Mouse (Mus musculus): ENCODE results near the gene Slc13a4. TPM values are rescaled to one million over a fixed set of nuclear protein-coding genes. Genes with fewer than 3 reads are reported as not detected.

Gene Slc13a4
- polyA plus RNA-seq, 1 experiment from 2014 or later = 8.0 TPM

DNA sequence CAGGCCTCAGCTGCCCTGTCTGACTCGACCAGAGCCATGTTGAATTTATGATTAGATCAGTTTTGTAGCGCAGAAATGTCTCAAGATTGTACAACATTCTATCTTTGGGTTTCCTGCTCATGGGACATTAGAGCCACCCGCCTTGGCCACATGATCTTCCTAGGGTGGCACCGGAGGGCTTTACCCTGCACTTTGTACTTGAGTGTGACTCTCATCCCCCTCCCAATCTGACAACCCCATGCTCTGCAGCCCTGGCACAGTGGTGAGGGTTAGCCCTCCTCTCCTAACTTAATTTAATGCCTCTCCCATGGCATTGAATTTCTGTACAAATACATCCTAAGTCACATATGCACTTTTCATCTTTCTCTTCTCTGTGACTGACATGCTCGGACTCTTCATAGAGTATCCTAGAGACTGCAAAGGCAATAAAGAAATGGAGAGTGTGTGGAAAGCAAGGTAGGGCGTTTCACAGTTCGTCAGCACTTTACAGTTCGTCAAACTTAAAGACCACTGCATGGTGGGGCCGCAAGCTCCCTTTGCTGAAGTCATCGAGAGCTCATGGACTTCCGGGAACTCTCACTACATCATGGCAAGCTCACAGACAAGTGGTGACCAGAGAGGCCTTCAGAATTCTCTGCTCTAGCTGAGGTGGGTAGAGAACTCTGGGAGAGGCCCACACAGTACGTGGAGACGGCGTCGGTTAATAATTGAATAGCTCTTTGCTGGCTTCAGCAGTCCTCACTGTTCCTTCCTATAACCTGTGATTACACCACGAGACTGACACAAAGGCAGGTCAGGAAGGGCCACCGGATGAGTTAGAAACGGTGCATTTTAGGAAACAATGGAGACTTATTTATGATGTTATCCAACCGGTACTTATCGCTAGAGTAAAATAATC lies 35.8 kb downstream of the Slc13a4 start:
- H3K9ac ChIP-seq (ENCODE audit: low read depth, low read length) = no peak overlapping the region
- H3K4me2 ChIP-seq (ENCODE audit: low read length) = no peak overlapping the region
- H3K4me1 ChIP-seq (ENCODE audit: control insufficient read depth, insufficient read depth, low read length) = no peaks in the 10 kb centered on the region
- 88% methylated on average over 20 of the region's 20 CpGs for WGBS
- no peak overlapping the region for H3K27ac ChIP-seq (ENCODE audit: low read length)
- H3K9me3 ChIP-seq (replicated peaks; ENCODE audit: control insufficient read depth, low read length, poor library complexity, severe bottlenecking) = no peaks in the 10 kb centered on the region
- ATAC-seq = no peak
- H3K36me3 ChIP-seq (ENCODE audit: control insufficient read depth, insufficient read depth, low read length) = no peaks in the 10 kb centered on the region
- no peaks in the 10 kb centered on the region for H3K27me3 ChIP-seq (ENCODE audit: control insufficient read depth, insufficient read depth, low read depth, low read length)
- H3K4me3 ChIP-seq (ENCODE audit: low read depth, low read length) = no peak overlapping the region

DNA sequence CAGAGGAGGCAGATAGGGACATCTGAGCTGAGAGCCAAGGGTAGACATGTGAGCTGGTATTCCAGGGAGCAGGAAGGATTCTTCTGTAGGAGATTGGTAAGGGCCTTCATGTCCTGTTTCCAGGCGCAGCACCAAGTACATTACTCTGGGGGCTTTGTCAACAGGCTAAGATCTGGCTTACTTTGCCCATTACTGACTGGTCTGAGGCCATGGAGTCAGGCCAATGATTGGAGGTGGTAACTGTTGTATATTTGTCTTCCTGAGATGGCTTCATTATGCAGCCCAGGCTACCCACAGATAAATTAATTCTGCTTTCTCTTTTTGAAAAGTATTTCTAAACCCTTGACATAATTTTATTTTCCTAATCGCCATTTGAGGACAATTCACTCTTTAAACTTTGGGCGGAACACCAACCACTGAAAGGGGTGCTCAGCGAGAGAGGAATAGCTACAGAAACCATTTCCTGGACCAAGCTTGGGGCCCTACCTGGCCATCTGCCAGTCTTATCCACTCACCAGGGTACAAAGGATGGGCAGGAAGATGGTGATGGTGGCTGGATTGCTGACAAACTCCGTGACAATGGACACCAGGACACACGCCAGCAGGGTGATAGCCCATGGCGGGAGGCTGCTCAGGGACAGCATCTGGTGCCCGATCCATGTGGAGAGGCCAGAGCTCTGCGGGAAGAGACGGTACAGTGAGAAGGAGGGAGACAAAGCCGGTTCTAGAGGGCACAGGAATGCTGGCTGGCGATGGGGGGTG lies 36.7 kb downstream of the Slc13a4 start:
- Histone ChIP-seq H3K4me2 (ENCODE audit: low read length) (no peak overlapping the region), H3K4me1 (ENCODE audit: control insufficient read depth, insufficient read depth, low read length) (no peaks in the 10 kb centered on the region), H3K36me3 (ENCODE audit: control insufficient read depth, insufficient read depth, low read length) (no peaks in the 10 kb centered on the region), H3K27me3 (ENCODE audit: control insufficient read depth, insufficient read depth, low read depth, low read length) (no peaks in the 10 kb centered on the region), H3K9me3 (replicated peaks; ENCODE audit: control insufficient read depth, low read length, poor library complexity, severe bottlenecking) (no peaks in the 10 kb centered on the region), H3K9ac (ENCODE audit: low read depth, low read length) (no peak overlapping the region), H3K27ac (ENCODE audit: low read length) (no peak overlapping the region), H3K4me3 (ENCODE audit: low read depth, low read length) (no peak overlapping the region)
- peak; percentile 56; the same call in 1 of the 2 replicates for ATAC-seq
- WGBS = 77% methylated on average over 12 of the region's 12 CpGs

DNA sequence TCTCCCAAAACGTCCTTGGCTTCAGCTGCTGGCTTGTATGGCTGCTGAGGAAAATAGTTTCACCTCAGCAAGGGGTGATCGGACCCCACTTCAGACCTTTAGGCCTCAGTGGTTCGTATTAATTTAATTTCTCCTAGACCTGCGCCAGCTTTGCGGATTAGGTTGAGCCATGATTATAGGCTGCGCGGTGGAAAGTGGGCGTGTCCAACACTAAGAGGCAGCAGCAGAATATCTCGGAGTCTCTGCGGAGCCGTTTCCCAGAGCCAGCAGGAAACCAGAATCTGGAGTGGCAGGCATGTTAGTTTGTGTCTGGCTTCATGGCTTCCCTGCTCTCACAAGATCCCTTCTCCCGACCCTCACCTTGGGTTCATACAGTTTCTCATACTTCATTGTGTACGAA lies 38.3 kb downstream of the Slc13a4 start:
- 78% methylated on average over 13 of the region's 13 CpGs for WGBS
- ATAC-seq = no peak
- Histone ChIP-seq H3K27me3 (ENCODE audit: control insufficient read depth, insufficient read depth, low read depth, low read length) (no peaks in the 10 kb centered on the region), H3K27ac (ENCODE audit: low read length) (no peak overlapping the region), H3K9me3 (replicated peaks; ENCODE audit: control insufficient read depth, low read length, poor library complexity, severe bottlenecking) (no peaks in the 10 kb centered on the region), H3K9ac (ENCODE audit: low read depth, low read length) (no peak overlapping the region), H3K4me2 (ENCODE audit: low read length) (no peak overlapping the region), H3K36me3 (ENCODE audit: control insufficient read depth, insufficient read depth, low read length) (no peaks in the 10 kb centered on the region), H3K4me1 (ENCODE audit: control insufficient read depth, insufficient read depth, low read length) (no peaks in the 10 kb centered on the region), H3K4me3 (ENCODE audit: low read depth, low read length) (no peak overlapping the region)

DNA sequence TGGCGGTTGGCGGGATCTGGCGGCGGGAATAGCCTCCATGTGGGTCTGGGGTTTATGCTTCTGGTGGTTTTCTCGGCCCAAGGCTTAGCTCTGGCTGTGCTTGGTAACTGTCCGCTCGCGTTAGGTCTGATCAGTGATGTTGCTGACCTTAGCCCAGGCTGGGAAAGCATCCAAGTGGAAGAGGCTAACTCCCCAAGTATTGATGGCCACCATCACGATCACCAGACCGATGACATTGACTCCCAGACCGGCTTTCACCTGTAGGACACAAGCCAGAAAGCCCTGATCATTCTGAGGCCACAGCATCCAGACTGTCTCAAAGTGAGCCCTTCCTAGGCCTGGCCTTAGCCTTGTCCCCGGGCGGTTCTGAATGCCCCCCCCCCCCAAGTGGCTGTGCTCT lies 39.2 kb downstream of the Slc13a4 start:
- 97% methylated on average over 13 of the region's 13 CpGs for WGBS

DNA sequence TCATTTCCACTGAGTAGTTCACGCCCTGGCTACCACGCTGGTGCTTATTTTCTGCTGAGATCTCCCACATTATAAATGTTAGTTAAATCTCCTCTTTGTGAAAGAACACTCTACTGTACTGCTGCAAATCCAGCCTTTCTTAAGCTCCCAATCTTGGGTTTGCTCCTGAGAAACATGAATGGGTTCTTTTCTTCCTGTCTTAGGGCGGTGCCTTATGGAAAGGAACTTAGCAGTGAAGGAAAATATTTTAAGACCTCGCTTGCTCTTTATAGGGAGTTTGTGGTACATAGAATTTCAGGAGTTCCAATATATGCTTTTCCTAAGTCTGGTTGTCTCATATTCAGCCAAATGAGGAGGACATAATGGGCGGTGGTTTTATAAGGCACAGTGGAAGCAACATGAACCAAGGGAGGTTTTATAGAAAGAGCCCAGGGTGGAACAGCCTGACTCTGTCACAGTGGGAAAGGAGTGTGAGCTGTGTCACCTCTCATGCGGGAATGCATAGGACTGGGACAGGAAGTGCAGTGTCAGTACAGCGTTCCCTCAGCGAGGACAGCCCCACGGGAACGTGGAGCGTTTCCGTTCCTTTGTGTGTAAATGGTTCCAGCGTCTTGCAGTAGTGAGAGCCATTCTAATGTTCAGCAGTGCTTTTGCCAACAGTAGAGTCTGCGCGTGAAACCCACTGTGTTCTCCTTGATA lies 42.2 kb downstream of the Slc13a4 start:
- H3K4me2 ChIP-seq (ENCODE audit: low read length) = no peak overlapping the region
- no peaks in the 10 kb centered on the region for H3K9me3 ChIP-seq (replicated peaks; ENCODE audit: control insufficient read depth, low read length, poor library complexity, severe bottlenecking)
- no peak overlapping the region for H3K9ac ChIP-seq (ENCODE audit: low read depth, low read length)
- no peak overlapping the region for H3K4me3 ChIP-seq (ENCODE audit: low read depth, low read length)
- ATAC-seq = no peak
- no peak overlapping the region for H3K27ac ChIP-seq (ENCODE audit: low read length)
- H3K36me3 ChIP-seq (ENCODE audit: control insufficient read depth, insufficient read depth, low read length) = 0 out of 2 replicates have a peak, but pooled peaks cover 5% of the 10 kb centered on the region
- H3K4me1 ChIP-seq (ENCODE audit: control insufficient read depth, insufficient read depth, low read length) = no peaks in the 10 kb centered on the region
- WGBS = 90% methylated on average over 15 of the region's 15 CpGs
- no peaks in the 10 kb centered on the region for H3K27me3 ChIP-seq (ENCODE audit: control insufficient read depth, insufficient read depth, low read depth, low read length)

More for the DNA sequence above, 39.2 kb downstream of the Slc13a4 start:
- no peaks in the 10 kb centered on the region for H3K4me1 ChIP-seq (ENCODE audit: control insufficient read depth, insufficient read depth, low read length)
- no peak overlapping the region for H3K27ac ChIP-seq (ENCODE audit: low read length)
- H3K36me3 ChIP-seq (ENCODE audit: control insufficient read depth, insufficient read depth, low read length) = 0 out of 2 replicates have a peak, but pooled peaks cover 2% of the 10 kb centered on the region
- H3K4me2 ChIP-seq (ENCODE audit: low read length) = no peak overlapping the region
- no peak overlapping the region for H3K4me3 ChIP-seq (ENCODE audit: low read depth, low read length)
- ATAC-seq = no peak
- H3K27me3 ChIP-seq (ENCODE audit: control insufficient read depth, insufficient read depth, low read depth, low read length) = no peaks in the 10 kb centered on the region
- H3K9ac ChIP-seq (ENCODE audit: low read depth, low read length) = no peak overlapping the region
- H3K9me3 ChIP-seq (replicated peaks; ENCODE audit: control insufficient read depth, low read length, poor library complexity, severe bottlenecking) = no peaks in the 10 kb centered on the region

DNA sequence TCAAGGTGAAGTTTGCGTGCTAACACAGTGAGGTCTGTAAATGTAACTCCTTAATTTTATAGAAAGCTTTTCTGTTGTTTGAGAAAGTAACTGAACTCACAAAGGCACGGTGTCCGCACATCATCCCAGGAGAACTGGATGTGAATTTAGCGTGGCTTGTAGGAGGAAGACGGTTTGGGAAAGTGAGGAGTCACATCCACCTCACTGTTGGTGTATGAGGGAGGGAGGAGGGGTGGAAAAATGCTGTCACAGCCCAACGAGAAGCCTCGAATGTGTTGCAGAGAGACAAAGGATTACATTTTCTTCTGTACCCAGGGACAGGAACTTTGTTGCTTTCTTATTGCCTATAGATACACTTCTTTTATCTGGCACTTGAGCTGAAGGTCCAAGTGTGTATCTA lies 47.4 kb downstream of the Slc13a4 start:
- H3K27ac ChIP-seq (ENCODE audit: low read length) = no peak overlapping the region
- H3K9me3 ChIP-seq (replicated peaks; ENCODE audit: control insufficient read depth, low read length, poor library complexity, severe bottlenecking) = no peaks in the 10 kb centered on the region
- no peak overlapping the region for H3K4me3 ChIP-seq (ENCODE audit: low read depth, low read length)
- no peaks in the 10 kb centered on the region for H3K27me3 ChIP-seq (ENCODE audit: control insufficient read depth, insufficient read depth, low read depth, low read length)
- 0 out of 2 replicates have a peak, but pooled peaks cover 5% of the 10 kb centered on the region for H3K36me3 ChIP-seq (ENCODE audit: control insufficient read depth, insufficient read depth, low read length)
- H3K4me1 ChIP-seq (ENCODE audit: control insufficient read depth, insufficient read depth, low read length) = no peaks in the 10 kb centered on the region; the same call in 1 of the 2 replicates
- 85% methylated on average over 7 of the region's 7 CpGs for WGBS
- no peak overlapping the region for H3K9ac ChIP-seq (ENCODE audit: low read depth, low read length)
- no peak overlapping the region for H3K4me2 ChIP-seq (ENCODE audit: low read length)
- ATAC-seq = no peak

DNA sequence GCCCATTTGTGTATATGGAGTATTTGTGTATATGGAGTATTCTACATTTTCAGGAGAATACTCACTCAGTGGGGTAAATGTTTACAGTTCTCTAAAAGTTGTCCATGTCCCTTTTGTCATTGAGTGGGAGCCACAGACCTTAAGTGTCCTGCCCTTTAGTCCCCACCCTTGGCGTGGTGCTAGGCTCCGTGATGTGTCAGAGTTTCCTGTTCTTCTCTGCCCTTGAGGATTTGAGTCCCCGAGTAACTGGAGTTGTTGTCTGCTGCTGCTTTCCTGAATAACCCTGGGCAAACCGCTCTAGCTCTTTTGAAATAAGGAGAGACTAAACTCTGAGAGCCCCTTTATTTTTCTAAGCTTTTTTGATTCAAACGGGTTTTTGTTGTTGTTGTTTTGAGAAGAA lies 48.4 kb downstream of the Slc13a4 start:
- no peak overlapping the region for H3K4me3 ChIP-seq (ENCODE audit: low read depth, low read length)
- 83% methylated on average over 5 of the region's 5 CpGs for WGBS
- ATAC-seq = no peak

DNA sequence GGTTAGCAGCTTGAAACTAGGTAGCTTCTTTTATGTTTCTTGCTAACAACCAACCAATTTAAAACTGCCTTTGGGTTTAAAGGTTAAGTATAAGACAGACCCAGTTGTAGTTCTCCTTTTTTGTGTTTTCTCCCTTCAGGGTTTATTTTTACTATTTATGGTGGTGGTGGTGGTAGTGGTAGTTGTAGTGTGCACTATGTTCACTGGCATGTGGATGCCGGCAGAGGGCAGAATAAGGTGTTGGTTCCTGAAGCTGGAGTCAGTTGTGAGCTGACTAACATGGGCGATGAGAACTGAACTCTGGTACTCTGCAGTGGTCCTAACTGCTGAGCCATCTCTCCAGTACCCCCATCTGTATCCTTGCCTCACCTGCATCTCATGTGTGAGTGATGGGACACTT lies 49.0 kb downstream of the Slc13a4 start:
- Histone ChIP-seq H3K4me1 (ENCODE audit: control insufficient read depth, insufficient read depth, low read length) (peaks cover 12% of the 10 kb centered on the region), H3K4me2 (ENCODE audit: low read length) (no peak overlapping the region), H3K27ac (ENCODE audit: low read length) (no peak overlapping the region), H3K27me3 (ENCODE audit: control insufficient read depth, insufficient read depth, low read depth, low read length) (no peaks in the 10 kb centered on the region), H3K4me3 (ENCODE audit: low read depth, low read length) (no peak overlapping the region), H3K36me3 (ENCODE audit: control insufficient read depth, insufficient read depth, low read length) (0 out of 2 replicates have a peak, but pooled peaks cover 5% of the 10 kb centered on the region), H3K9me3 (replicated peaks; ENCODE audit: control insufficient read depth, low read length, poor library complexity, severe bottlenecking) (no peaks in the 10 kb centered on the region), H3K9ac (ENCODE audit: low read depth, low read length) (no peak overlapping the region)
- ATAC-seq = no peak
- 91% methylated on average over 2 of the region's 2 CpGs for WGBS

More for the DNA sequence above, 48.4 kb downstream of the Slc13a4 start:
- no peak overlapping the region for H3K9ac ChIP-seq (ENCODE audit: low read depth, low read length)
- H3K9me3 ChIP-seq (replicated peaks; ENCODE audit: control insufficient read depth, low read length, poor library complexity, severe bottlenecking) = no peaks in the 10 kb centered on the region
- no peak overlapping the region for H3K27ac ChIP-seq (ENCODE audit: low read length)
- H3K27me3 ChIP-seq (ENCODE audit: control insufficient read depth, insufficient read depth, low read depth, low read length) = no peaks in the 10 kb centered on the region
- H3K4me1 ChIP-seq (ENCODE audit: control insufficient read depth, insufficient read depth, low read length) = peaks cover 7% of the 10 kb centered on the region
- H3K36me3 ChIP-seq (ENCODE audit: control insufficient read depth, insufficient read depth, low read length) = 0 out of 2 replicates have a peak, but pooled peaks cover 5% of the 10 kb centered on the region
- no peak overlapping the region for H3K4me2 ChIP-seq (ENCODE audit: low read length)
